Mouse (Mus musculus) hindbrain, embryonic 11.5 days (tissue): Measurements from ENCODE around the gene Pnpla5. TPM values are rescaled to one million over a fixed set of nuclear protein-coding genes. Genes with fewer than 3 reads are reported as not detected.
"Not testable (repeated sequence)": the region's sequence is repeated elsewhere in the genome, so short reads cannot be mapped to it uniquely, and the experiment has no call there.

Experiments
- ATAC-seq: fragments of 200-750 bp; cut with Nextera tagmentation; 2 replicates; pipeline ENCODE4 v1.8.0; 2017; ENCODE audit warnings: mild to moderate bottlenecking, moderate TSS enrichment, moderate library complexity; ENCODE audit not compliant: low FRiP score
- DNase-seq: peaks from one replicate; pipeline ENCODE4 v3.0.0-alpha.2; 2015; ENCODE audit warnings: low spot score
- H3K27ac ChIP-seq: fragments of 300-500 bp; sonication (generic); 2 replicates; pipeline ENCODE4 v1.5.1; 2014; ENCODE audit warnings: mild to moderate bottlenecking, low read depth, low read length
- H3K27me3 ChIP-seq: fragments of 300-500 bp; sonication (generic); 2 replicates; pipeline ENCODE4 v1.6.1; 2014; ENCODE audit warnings: mild to moderate bottlenecking, low read length, moderate library complexity, mixed read lengths; ENCODE audit not compliant: control insufficient read depth, insufficient read depth
- H3K36me3 ChIP-seq: fragments of 300-500 bp; sonication (generic); 2 replicates; pipeline ENCODE4 v1.6.1; 2014; ENCODE audit warnings: mild to moderate bottlenecking, low read length, moderate library complexity, mixed read lengths; ENCODE audit not compliant: control insufficient read depth, insufficient read depth
- H3K4me1 ChIP-seq: fragments of 300-500 bp; sonication (generic); replicated peaks from 2 replicates; pipeline ENCODE4 v1.6.1; 2014; ENCODE audit warnings: low read length, mixed read lengths; ENCODE audit not compliant: control insufficient read depth, insufficient read depth
- H3K4me2 ChIP-seq: fragments of 300-500 bp; sonication (generic); replicated peaks from 2 replicates; pipeline ENCODE4 v1.6.1; 2014; ENCODE audit warnings: mild to moderate bottlenecking, low read depth, low read length
- H3K4me3 ChIP-seq: fragments of 300-500 bp; sonication (generic); 2 replicates; pipeline ENCODE4 v1.5.1; 2014; ENCODE audit warnings: low read depth, low read length
- H3K9ac ChIP-seq: fragments of 300-500 bp; sonication (generic); 2 replicates; pipeline ENCODE4 v1.6.1; 2014; ENCODE audit warnings: low read depth, low read length
- H3K9me3 ChIP-seq: fragments of 300-500 bp; sonication (generic); 2 replicates; pipeline ENCODE4 v1.6.1; 2016; ENCODE audit warnings: low read length; ENCODE audit not compliant: control insufficient read depth
- WGBS: fragments of 180-500 bp; shearing (Covaris S2); extraction: QIAGEN DNeasy Blood & Tissue Kit; methylation state at CpG from one replicate; pipeline ENCODE4 v1.1.7; 2014; 5-methylcytosine and 5-hydroxymethylcytosine counted together
- polyA plus RNA-seq: library from polyadenylated mRNA; unstranded; fragments of >200 nt; fragmentation: Nextera tagmentation; extraction: Ambion mirVana; gene quantifications from 2 replicates; pipeline ENCODE4 v1.2.1, GENCODE M21; 2014

The Pnpla5 gene
- polyA plus RNA-seq = not detected in 2 replicates

GRCm38 (mm10) chr15:84123075-84123474 is at the start of gene Pnpla5:
TSS of gene Pnpla5 (minus strand) at chr15:84123175.
- no peak within 1 kb of the TSS for H3K4me3 ChIP-seq
- H3K27ac ChIP-seq = no peak within 1 kb of the TSS
- ATAC-seq = no peak
- H3K4me2 ChIP-seq = no peak within 1 kb of the TSS
- H3K36me3 ChIP-seq = no peaks in the 10 kb centered on the region
- no peaks in the 10 kb centered on the region; the same call in 1 of the 2 replicates for H3K27me3 ChIP-seq
- 70% methylated on average over 8 of the region's 8 CpGs for WGBS
- no peaks in the 10 kb centered on the region for H3K9me3 ChIP-seq
- DNase-seq = no peak
- H3K4me1 ChIP-seq = no peaks in the 10 kb centered on the region
- H3K9ac ChIP-seq = no peak within 1 kb of the TSS

- peaks cover 5% of the 10 kb centered on the region for H3K4me1 ChIP-seq
- ATAC-seq (no peak), DNase-seq (no peak)
- H3K27me3 ChIP-seq = peaks cover 5% of the 10 kb centered on the region; the same call in 1 of the 2 replicates
- H3K27ac ChIP-seq = no peak overlapping the region
- no peaks in the 10 kb centered on the region for H3K36me3 ChIP-seq
- H3K9ac ChIP-seq = no peak overlapping the region
- no peak overlapping the region for H3K4me3 ChIP-seq
- H3K4me2 ChIP-seq = no peak overlapping the region
- WGBS = 89% methylated on average over 7 of the region's 7 CpGs
- no peaks in the 10 kb centered on the region for H3K9me3 ChIP-seq
These were observed 48.2 kb upstream of the Pnpla5 start for GRCm38 (mm10) chr15:84171166-84171565.

- no peak overlapping the region for H3K4me3 ChIP-seq
- H3K27me3 ChIP-seq = peaks cover 5% of the 10 kb centered on the region; the same call in 1 of the 2 replicates
- H3K4me2 ChIP-seq = no peak overlapping the region
- H3K9ac ChIP-seq = no peak overlapping the region
- ATAC-seq (no peak), DNase-seq (no peak)
- H3K36me3 ChIP-seq = no peaks in the 10 kb centered on the region
- H3K9me3 ChIP-seq = no peaks in the 10 kb centered on the region
- no peak overlapping the region for H3K27ac ChIP-seq
- WGBS = 69% methylated on average over 1 of the region's 1 CpGs
- peaks cover 5% of the 10 kb centered on the region for H3K4me1 ChIP-seq
These were observed 46.5 kb upstream of the Pnpla5 start for GRCm38 (mm10) chr15:84169511-84169910.

- ATAC-seq (peak; percentile 56), DNase-seq (peak; percentile 29)
- peak overlapping the region; percentile 62 for H3K9ac ChIP-seq
- H3K4me3 ChIP-seq = peak overlapping the region; percentile 50
- no peak overlapping the region for H3K27ac ChIP-seq
- peak overlapping the region; percentile 98 for H3K4me2 ChIP-seq
- peaks cover 5% of the 10 kb centered on the region; the same call in 1 of the 2 replicates for H3K27me3 ChIP-seq
- H3K4me1 ChIP-seq = peaks cover 5% of the 10 kb centered on the region
- no peaks in the 10 kb centered on the region for H3K9me3 ChIP-seq
- H3K36me3 ChIP-seq = no peaks in the 10 kb centered on the region
- 1% methylated on average over 28 of the region's 28 CpGs for WGBS
These were observed 45.5 kb upstream of the Pnpla5 start for GRCm38 (mm10) chr15:84168170-84169161.

GRCm38 (mm10) chr15:84167600-84167999 is 44.6 kb upstream of the Pnpla5 start, which contains the start of gene Pnpla3:
TSS of gene Pnpla3 (plus strand) at chr15:84167837.
- Histone ChIP-seq H3K4me3 (peak within 1 kb of the TSS; percentile 50), H3K9ac (peak within 1 kb of the TSS; percentile 62), H3K9me3 (no peaks in the 10 kb centered on the region), H3K4me1 (peaks cover 5% of the 10 kb centered on the region), H3K27ac (no peak within 1 kb of the TSS), H3K36me3 (no peaks in the 10 kb centered on the region), H3K27me3 (peaks cover 5% of the 10 kb centered on the region; the same call in 1 of the 2 replicates), H3K4me2 (peak within 1 kb of the TSS; percentile 98)
- DNase-seq (peak; percentile 98), ATAC-seq (peak; percentile 96)
- under 1% methylated on average over 28 of the region's 28 CpGs for WGBS

GRCm38 (mm10) chr15:84166818-84167217 is 43.8 kb upstream of the Pnpla5 start:
- Histone ChIP-seq H3K9ac (no peak overlapping the region), H3K9me3 (no peaks in the 10 kb centered on the region), H3K27ac (no peak overlapping the region), H3K36me3 (no peaks in the 10 kb centered on the region), H3K4me1 (peaks cover 5% of the 10 kb centered on the region), H3K4me3 (no peak overlapping the region), H3K4me2 (no peak overlapping the region), H3K27me3 (peaks cover 5% of the 10 kb centered on the region; the same call in 1 of the 2 replicates)
- DNase-seq (no peak), ATAC-seq (no peak)
- whole genome bisulfite sequencing = 66% methylated on average over 6 of the region's 6 CpGs

DNA sequence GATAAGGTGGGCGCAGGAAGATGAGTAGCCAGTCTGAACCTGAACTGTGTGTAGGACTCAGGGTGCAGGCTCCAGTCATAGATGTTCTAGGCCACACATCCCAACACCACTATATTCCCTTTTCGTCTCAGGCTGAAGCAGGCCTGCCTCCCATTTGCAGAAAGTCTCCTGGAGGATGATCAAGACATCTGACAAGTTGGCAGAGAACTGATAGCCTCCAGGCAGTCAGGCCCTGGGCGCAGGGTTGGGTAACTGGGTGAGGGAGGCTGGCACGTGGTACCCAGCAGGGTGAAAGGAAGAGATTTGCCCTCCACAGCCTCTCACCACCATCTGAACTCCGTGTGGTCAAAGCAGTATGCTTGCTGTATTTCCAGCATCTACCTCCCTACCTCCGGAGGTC is 38.9 kb upstream of the Pnpla5 start:
- DNase-seq (no peak), ATAC-seq (no peak)
- Histone ChIP-seq H3K27ac (no peak overlapping the region), H3K4me1 (no peaks in the 10 kb centered on the region), H3K4me2 (no peak overlapping the region), H3K27me3 (no peaks in the 10 kb centered on the region), H3K4me3 (no peak overlapping the region), H3K9ac (no peak overlapping the region), H3K9me3 (no peaks in the 10 kb centered on the region), H3K36me3 (no peaks in the 10 kb centered on the region)
- WGBS = 83% methylated on average over 6 of the region's 6 CpGs

GRCm38 (mm10) chr15:84157530-84157929 is 34.6 kb upstream of the Pnpla5 start:
- H3K9ac ChIP-seq, H3K36me3 ChIP-seq, H3K4me1 ChIP-seq, H3K4me2 ChIP-seq, DNase-seq, H3K9me3 ChIP-seq, ATAC-seq, H3K27ac ChIP-seq, H3K4me3 ChIP-seq, H3K27me3 ChIP-seq: not testable (repeated sequence)
- 89% methylated on average over 6 of the region's 6 CpGs for WGBS
